In the genomic region with DNA sequence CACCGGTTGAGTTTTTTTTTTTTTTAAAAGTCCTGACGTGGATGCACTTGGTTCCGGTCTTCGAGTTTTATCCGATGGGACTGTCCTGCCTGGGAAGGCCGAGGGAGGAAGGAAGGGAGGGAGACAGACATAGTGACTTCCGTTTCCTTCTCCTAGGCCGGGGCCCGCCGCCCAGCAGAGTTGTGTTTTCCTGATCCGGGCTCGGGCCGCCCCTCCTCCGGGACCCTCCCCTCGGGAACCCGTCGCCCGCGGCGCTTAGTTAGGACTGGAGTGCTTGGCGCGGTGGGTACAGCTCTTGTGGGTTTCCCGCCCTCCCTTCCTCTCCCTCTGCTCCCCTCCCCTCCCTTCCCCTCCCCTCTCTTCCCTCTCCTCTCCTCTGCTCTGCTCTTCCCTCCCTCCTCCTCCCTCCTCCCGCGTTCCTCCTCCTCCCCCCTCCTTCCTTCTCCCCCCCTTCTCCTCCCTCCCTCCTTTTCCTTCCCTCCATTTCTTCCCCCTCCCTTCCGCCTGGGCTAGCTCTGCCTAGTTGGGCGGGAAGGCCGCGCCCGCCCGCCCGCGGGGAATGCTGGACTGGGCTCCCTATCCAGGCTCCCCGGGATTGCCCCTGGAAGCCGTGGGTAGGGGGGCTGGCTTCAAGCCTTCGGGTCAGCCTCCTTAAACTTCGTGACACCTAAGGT, we compare ENCODE assay signal across 7 mouse cellular contexts. TPM values are rescaled to one million over a fixed set of nuclear protein-coding genes. Genes with fewer than 3 reads are reported as not detected.
DNase-seq lines count a peak whose midpoint lies in the region; ATAC-seq and TF ChIP-seq lines count a peak whose summit lies in the region.

No protein-coding gene starts in this region.

- H3K9ac ChIP-seq in intestine, postnatal 0 days (ENCODE audit: low read depth, low read length), result peak overlapping the region; percentile 55
- peak overlapping the region; percentile 72 for H3K9ac ChIP-seq in midbrain, embryonic 11.5 days (ENCODE audit: low read length)

- peak overlapping the region; percentile 59 for H3K4me2 ChIP-seq in intestine, postnatal 0 days (replicated peaks; ENCODE audit: low read depth)
- H3K4me2 ChIP-seq in midbrain, embryonic 11.5 days, result peak overlapping the region; percentile 45

- 20% methylated on average over 36 of the region's 37 CpGs for WGBS in embryonic facial prominence, embryonic 10.5 days
- WGBS in intestine, postnatal 0 days, result 20% methylated on average over 24 of the region's 37 CpGs
- 20% methylated on average over 30 of the region's 37 CpGs for WGBS in midbrain, embryonic 11.5 days

- peak; percentile 88 for DNase-seq in adrenal gland, postnatal 14 days
- DNase-seq in embryonic facial prominence, embryonic 10.5 days (ENCODE audit: low spot score), result peak; percentile 87
- peak; percentile 80 for DNase-seq in left cerebral cortex, postnatal 4 days
- peak; percentile 94 for DNase-seq in midbrain, embryonic 11.5 days (ENCODE audit: low spot score, missing footprints)
- DNase-seq in right cerebral cortex, postnatal 4 days, result peak; percentile 70

- peak overlapping the region; percentile 92 for H3K27ac ChIP-seq in embryonic facial prominence, embryonic 10.5 days (replicated peaks)
- peak overlapping the region; percentile 94 for H3K27ac ChIP-seq in intestine, postnatal 0 days (ENCODE audit: low read depth, low read length)
- H3K27ac ChIP-seq in midbrain, embryonic 11.5 days (ENCODE audit: low read depth, low read length), result peak overlapping the region; percentile 87

- ATAC-seq in granulocyte monocyte progenitor cell, adult 5-6 weeks (replicated peaks; ENCODE audit: poor library complexity, severe bottlenecking), result peak; percentile 66
- ATAC-seq in intestine, postnatal 0 days, result peak; percentile 85
- ATAC-seq in midbrain, embryonic 11.5 days (ENCODE audit: low FRiP score), result peak; percentile 91

- peaks cover 9% of the 10 kb centered on the region for H3K36me3 ChIP-seq in embryonic facial prominence, embryonic 10.5 days (replicated peaks)
- H3K36me3 ChIP-seq in intestine, postnatal 0 days (ENCODE audit: control insufficient read depth, insufficient read depth), result no peaks in the 10 kb centered on the region
- H3K36me3 ChIP-seq in midbrain, embryonic 11.5 days (ENCODE audit: control insufficient read depth, insufficient read depth, low read length), result no peaks in the 10 kb centered on the region

- no peaks in the 10 kb centered on the region for H3K4me1 ChIP-seq in embryonic facial prominence, embryonic 10.5 days
- no peaks in the 10 kb centered on the region for H3K4me1 ChIP-seq in intestine, postnatal 0 days (replicated peaks; ENCODE audit: control insufficient read depth, insufficient read depth, low read length)
- H3K4me1 ChIP-seq in midbrain, embryonic 11.5 days (ENCODE audit: control insufficient read depth, insufficient read depth, low read length), result peaks cover 2% of the 10 kb centered on the region

- H3K9me3 ChIP-seq in embryonic facial prominence, embryonic 10.5 days, result no peaks in the 10 kb centered on the region
- H3K9me3 ChIP-seq in intestine, postnatal 0 days (ENCODE audit: control insufficient read depth), result no peaks in the 10 kb centered on the region
- H3K9me3 ChIP-seq in midbrain, embryonic 11.5 days (ENCODE audit: control insufficient read depth, low read length), result no peaks in the 10 kb centered on the region

- H3K27me3 ChIP-seq in embryonic facial prominence, embryonic 10.5 days (replicated peaks; ENCODE audit: low read depth, poor library complexity, severe bottlenecking), result no peaks in the 10 kb centered on the region
- H3K27me3 ChIP-seq in intestine, postnatal 0 days (replicated peaks; ENCODE audit: control insufficient read depth, insufficient read depth, low read length), result no peaks in the 10 kb centered on the region
- no peaks in the 10 kb centered on the region for H3K27me3 ChIP-seq in midbrain, embryonic 11.5 days (ENCODE audit: control insufficient read depth, insufficient read depth, low read length)

- no peak for TF ChIP-seq CTCF in intestine, postnatal 0 days (IDR thresholded peaks at IDR 0.05; ENCODE audit: low read depth)

- intact Hi-C loops in left cerebral cortex, postnatal 4 days (cut with DNase I), result no loop called here

- H3K4me3 ChIP-seq in embryonic facial prominence, embryonic 10.5 days, result peak overlapping the region; percentile 57
- peak overlapping the region; percentile 42 for H3K4me3 ChIP-seq in intestine, postnatal 0 days (ENCODE audit: low read depth, low read length)
- peak overlapping the region; percentile 46 for H3K4me3 ChIP-seq in midbrain, embryonic 11.5 days (ENCODE audit: low read depth, low read length)

RNA-seq across cellular contexts. Expression of a gene that starts 8.9 kb away (rescaled TPM):
- total RNA-seq in adrenal gland, postnatal 14 days (2021), result 60.3 and 63.6 TPM in 2 replicates
- 11.4 and 11.8 TPM in 2 replicates for polyA plus RNA-seq in embryonic facial prominence, embryonic 10.5 days (2016; fragmentation: Nextera tagmentation; extraction: Ambion mirVana)
- 43.1 and 43.6 TPM in 2 replicates for total RNA-seq in granulocyte monocyte progenitor cell, adult 5-6 weeks (2014; fragmentation: Nextera tagmentation)
- total RNA-seq in granulocyte monocyte progenitor cell, adult 5-6 weeks (2017), result 32.3 and 38.0 TPM in 2 replicates
- polyA plus RNA-seq in intestine, postnatal 0 days (2015; fragmentation: Nextera tagmentation; extraction: Ambion mirVana), result 14.2 and 15.0 TPM in 2 replicates
- total RNA-seq in left cerebral cortex, postnatal 4 days (2021), result 10 to 100 TPM; 46.3 to 47.7 TPM
- polyA plus RNA-seq in midbrain, embryonic 11.5 days (2014; fragmentation: Nextera tagmentation; extraction: Ambion mirVana), result 12.7 and 13.7 TPM in 2 replicates

Comparison
In these comparisons a context has a peak if more than half of its experiments do, and no peak if none do; other contexts are left out.
1. Peak in every context shown above with its lines: DNase-seq, ATAC-seq, H3K4me3 ChIP-seq and H3K27ac ChIP-seq.